ENCODE assay signal across 33 mouse cellular contexts in the genomic region with DNA sequence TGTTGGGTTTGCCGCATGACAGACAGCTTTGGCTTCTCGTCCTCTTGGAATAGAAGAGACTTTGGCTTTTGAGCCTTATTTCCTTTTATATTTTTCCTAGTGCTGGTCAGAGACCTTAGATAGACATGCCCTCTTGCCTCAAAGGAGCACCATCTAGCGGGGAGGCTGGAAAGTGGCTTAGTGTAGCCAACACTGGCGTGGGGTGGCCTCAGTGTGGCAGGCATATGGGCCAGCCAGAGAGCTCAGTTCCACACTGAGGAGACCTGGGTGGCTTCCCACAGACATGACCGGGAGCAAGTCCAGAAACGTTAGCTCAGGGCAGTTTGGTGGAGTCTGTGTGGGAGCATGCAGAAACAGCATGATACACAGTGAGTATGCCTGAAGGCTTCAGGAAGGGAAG. TPM values are rescaled to one million over a fixed set of nuclear protein-coding genes. Genes with fewer than 3 reads are reported as not detected.
DNase-seq lines count a peak whose midpoint lies in the region; ATAC-seq and TF ChIP-seq lines count a peak whose summit lies in the region.
"Had no signal": no experiment of that assay in that cellular context is flagged by ENCODE, and none has a peak within 500 bp of the region (broad histone marks: within the 10 kb centered on the region; RNA-seq: fewer than 3 reads in every experiment).

No protein-coding gene starts in this region.

- no peaks in the 10 kb centered on the region for H3K36me3 ChIP-seq in stomach, postnatal 0 days (ENCODE audit: control insufficient read depth, insufficient read depth, low read length)
- peaks cover 14% of the 10 kb centered on the region; the same call in 1 of the 2 replicates for H3K36me3 ChIP-seq in forebrain, embryonic 12.5 days (replicated peaks)
- H3K36me3 ChIP-seq: heart, embryonic 12.5 days; hindbrain, embryonic 10.5 days; liver, embryonic 13.5 days; midbrain, embryonic 12.5 days; stomach, embryonic 15.5 days had no signal

- 0 out of 2 replicates have a peak, but pooled peaks have one; percentile 7 for ATAC-seq in cerebellum, adult (ENCODE audit: insufficient number of reproducible peaks, low FRiP score, low TSS enrichment)
- ATAC-seq in stomach, postnatal 0 days (ENCODE audit: low FRiP score, low TSS enrichment), result no peak
- no peak for ATAC-seq in forebrain, embryonic 12.5 days (ENCODE audit: low FRiP score)
- ATAC-seq: forebrain, embryonic 14.5 days; inflammation-experienced regulatory T-cells, adult 6 months; lung, postnatal 0 days; Patski had no signal

- no peaks in the 10 kb centered on the region for H3K27me3 ChIP-seq in stomach, postnatal 0 days (ENCODE audit: control insufficient read depth, insufficient read depth, low read length)
- H3K27me3 ChIP-seq in forebrain, embryonic 12.5 days, result peaks cover 71% of the 10 kb centered on the region

- no peaks in the 10 kb centered on the region for H3K4me1 ChIP-seq in stomach, postnatal 0 days (replicated peaks; ENCODE audit: control insufficient read depth, insufficient read depth)
- H3K4me1 ChIP-seq in forebrain, embryonic 12.5 days, result peaks cover 11% of the 10 kb centered on the region
- H3K4me1 ChIP-seq: liver, embryonic 13.5 days; megakaryocyte, embryonic 14.5 days had no signal

- WGBS in stomach, postnatal 0 days, result 71% methylated on average over 6 of the region's 6 CpGs
- 81% methylated on average over 6 of the region's 6 CpGs for whole genome bisulfite sequencing in forebrain, embryonic 12.5 days

- no peak overlapping the region for H3K4me3 ChIP-seq in gastrocnemius, adult 2 months
- no peak overlapping the region for H3K4me3 ChIP-seq in stomach, postnatal 0 days (ENCODE audit: low read depth, low read length)
- no peak overlapping the region for H3K4me3 ChIP-seq in forebrain, embryonic 12.5 days (replicated peaks)
- H3K4me3 ChIP-seq: heart, embryonic 12.5 days; hindbrain, embryonic 10.5 days; hindbrain, embryonic 15.5 days; liver, embryonic 13.5 days; megakaryocyte, embryonic 14.5 days; midbrain, embryonic 12.5 days; myocyte; neural tube, embryonic 12.5 days; stomach, embryonic 15.5 days had no signal

- peak; percentile 25; the same call in 1 of the 2 replicates for TF ChIP-seq CTCF in gastrocnemius, adult 2 months (IDR thresholded peaks at IDR 0.05)
- TF ChIP-seq CTCF in stomach, postnatal 0 days (IDR thresholded peaks at IDR 0.05; ENCODE audit: low read depth), result 0 out of 2 replicates have a peak, but pooled peaks have one; percentile 19

- no peak overlapping the region for H3K27ac ChIP-seq in gastrocnemius, adult 2 months
- H3K27ac ChIP-seq in stomach, postnatal 0 days (replicated peaks), result no peak overlapping the region
- H3K27ac ChIP-seq in forebrain, embryonic 12.5 days, result no peak overlapping the region
- H3K27ac ChIP-seq: hindbrain, embryonic 10.5 days; hindbrain, embryonic 15.5 days; liver, embryonic 13.5 days; midbrain, embryonic 12.5 days; neural tube, embryonic 12.5 days; stomach, embryonic 15.5 days had no signal

- no peaks in the 10 kb centered on the region for H3K9me3 ChIP-seq in stomach, postnatal 0 days (ENCODE audit: control insufficient read depth, low read length)
- H3K9me3 ChIP-seq in forebrain, embryonic 12.5 days, result no peaks in the 10 kb centered on the region
- H3K9me3 ChIP-seq: heart, embryonic 12.5 days; hindbrain, embryonic 10.5 days; hindbrain, embryonic 15.5 days; liver, embryonic 13.5 days; midbrain, embryonic 12.5 days; neural tube, embryonic 12.5 days; stomach, embryonic 15.5 days had no signal

- TF ChIP-seq EP300 in stomach, postnatal 0 days (optimal IDR thresholded peaks at IDR 0.05), result no peak

- intact Hi-C loops in gastrocnemius, adult 2 months (cut with DNase I), result no loop called here

- no peak overlapping the region for H3K9ac ChIP-seq in stomach, postnatal 0 days (ENCODE audit: low read length)
- H3K9ac ChIP-seq in forebrain, embryonic 12.5 days, result no peak overlapping the region
- H3K9ac ChIP-seq: heart, embryonic 12.5 days; hindbrain, embryonic 15.5 days; liver, embryonic 13.5 days; midbrain, embryonic 12.5 days; neural tube, embryonic 12.5 days; stomach, embryonic 15.5 days had no signal

- DNase-seq in cerebellum, adult 8-10 months, result no peak
- DNase-seq in gastrocnemius, adult 2 months, result no peak
- no peak for DNase-seq in gastrocnemius, postnatal 25 days
- DNase-seq in right cerebral cortex, postnatal 4 days, result peak; percentile 1
- DNase-seq in right cerebral cortex, postnatal 36 days (ENCODE audit: low spot score in 2 of 2), result no peak
- DNase-seq in stomach, postnatal 0 days (ENCODE audit: low spot score), result no peak
- DNase-seq: adrenal gland, postnatal 25 days; gastrocnemius, postnatal 36 days; heart, adult 18-20 months; kidney, adult 2 months; kidney, postnatal 14 days; left cerebral cortex, postnatal 4 days; liver, embryonic 13.5 days; lung, adult 18-20 months; lung, postnatal 4 days; right cerebral cortex, adult 18-20 months; thymus, postnatal 14 days had no signal

- no peak overlapping the region for H3K4me2 ChIP-seq in stomach, postnatal 0 days (replicated peaks; ENCODE audit: low read depth)
- H3K4me2 ChIP-seq in forebrain, embryonic 12.5 days, result no peak overlapping the region
- H3K4me2 ChIP-seq: heart, embryonic 12.5 days; hindbrain, embryonic 15.5 days; liver, embryonic 13.5 days; midbrain, embryonic 12.5 days; neural tube, embryonic 12.5 days; stomach, embryonic 15.5 days had no signal

RNA-seq across cellular contexts. Expression of a gene that starts 11.8 kb away (rescaled TPM):
- total RNA-seq in gastrocnemius, adult 2 months (2021), result 10 to 100 TPM; 15.0 to 15.8 TPM
- 10 to 100 TPM; 14.2 to 18.2 TPM for total RNA-seq in gastrocnemius, postnatal 25 days (2021)
- 5.3 and 6.9 TPM in 2 replicates for polyA plus RNA-seq in stomach, postnatal 0 days (2015; fragmentation: Nextera tagmentation; extraction: Ambion mirVana)
- 29.1 and 29.6 TPM in 2 replicates for polyA plus RNA-seq in forebrain, embryonic 12.5 days (2016; fragmentation: Nextera tagmentation; extraction: Ambion mirVana)

RNA-seq across cellular contexts. Expression of a gene that starts 40.1 kb away (rescaled TPM):
- total RNA-seq in gastrocnemius, adult 2 months (2021), result under 1 TPM in 1 of 2 experiments, not detected in 1; 0.25 TPM
- total RNA-seq in gastrocnemius, postnatal 25 days (2021), result under 1 TPM in 1 of 2 experiments, not detected in 1; 0.16 TPM
- 1.2 and 1.4 TPM in 2 replicates for polyA plus RNA-seq in stomach, postnatal 0 days (2015; fragmentation: Nextera tagmentation; extraction: Ambion mirVana)
- 54.0 and 62.2 TPM in 2 replicates for polyA plus RNA-seq in forebrain, embryonic 12.5 days (2016; fragmentation: Nextera tagmentation; extraction: Ambion mirVana)
- polyA plus RNA-seq: C2C12; heart, postnatal 0 days; myocyte; Patski had no signal
